Mouse (Mus musculus): Measurements from ENCODE around the gene Ctnnd1. TPM values are rescaled to one million over a fixed set of nuclear protein-coding genes. Genes with fewer than 3 reads are reported as not detected.

The Ctnnd1 gene
- total and polyA plus RNA-seq, 3 experiments: 11.5 to 31.6 TPM; not detected in 1

GRCm38 (mm10) chr2:84592801-84593200 lies 57.8 kb downstream of the Ctnnd1 start:
- Histone ChIP-seq H3K4me3 (ENCODE audit: control insufficient read depth in 1 of 2, insufficient read depth in 1 of 2, low read depth in 2 of 2, low read length in 2 of 2) (no peak overlapping the region), H3K27ac (ENCODE audit: control insufficient read depth, low read depth, low read length) (no peak overlapping the region), H3K9ac (ENCODE audit: control insufficient read depth, low read depth, low read length, poor library complexity, severe bottlenecking) (no peak overlapping the region), H3K4me1 (ENCODE audit: control insufficient read depth in 1 of 2, insufficient read depth in 2 of 2, low read length in 2 of 2) (no peaks in the 10 kb centered on the region), H3K79me2 (ENCODE audit: control insufficient read depth, insufficient read depth, low read length, poor library complexity) (no peaks in the 10 kb centered on the region), H3K9me3 (replicated peaks; ENCODE audit: insufficient read depth, low read length) (no peaks in the 10 kb centered on the region), H3K36me3 (ENCODE audit: control insufficient read depth in 1 of 2, insufficient read depth in 2 of 2, low read length in 2 of 2) (no peaks in the 10 kb centered on the region), H3K27me3 (ENCODE audit: control insufficient read depth in 1 of 2, insufficient read depth in 2 of 2, low read length in 2 of 2) (no peaks in the 10 kb centered on the region)
- no peak for TF ChIP-seq GABPA (IDR thresholded peaks at IDR 0.05; ENCODE audit: low read depth, low read length)
- TF ChIP-seq SIN3A (IDR thresholded peaks at IDR 0.05; ENCODE audit: low read length): no peak
- no peak for TF ChIP-seq UBTF (IDR thresholded peaks at IDR 0.05; ENCODE audit: borderline replicate concordance, insufficient read depth, low read depth, low read length)
- TF ChIP-seq RAD21 (IDR thresholded peaks at IDR 0.05; ENCODE audit: low read depth, low read length): no peak
- TF ChIP-seq ELF1 (IDR thresholded peaks at IDR 0.05; ENCODE audit: low read depth, low read length): no peak
- TF ChIP-seq BHLHE40 (IDR thresholded peaks at IDR 0.05; ENCODE audit: borderline replicate concordance, low read depth, low read length): no peak
- peak; percentile 46 for DNase-seq (ENCODE audit: low read depth, low spot score)

DNA sequence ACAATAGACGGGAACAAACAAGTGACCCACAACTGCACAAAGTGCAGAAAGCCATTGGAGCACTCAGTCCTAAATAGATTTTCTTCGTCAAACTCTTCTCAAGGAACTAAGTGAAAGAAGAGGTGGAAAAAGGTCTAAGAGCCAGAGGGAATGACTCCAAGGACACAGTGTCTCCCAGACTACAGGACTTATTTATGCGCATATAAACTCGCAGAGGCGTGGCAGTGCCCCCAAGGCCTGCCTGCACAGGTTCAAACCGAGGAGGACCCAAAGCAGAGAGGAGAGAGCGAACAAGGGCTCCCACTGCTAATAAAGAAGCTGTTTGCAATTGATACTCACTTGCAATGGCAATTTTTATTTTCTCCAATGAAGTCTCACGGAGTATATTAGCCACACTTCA lies 64.9 kb downstream of the Ctnnd1 start:
- Histone ChIP-seq H3K27ac (ENCODE audit: control insufficient read depth, low read depth, low read length) (no peak overlapping the region), H3K9me3 (replicated peaks; ENCODE audit: insufficient read depth, low read length) (no peaks in the 10 kb centered on the region), H3K36me3 (ENCODE audit: control insufficient read depth in 1 of 2, insufficient read depth in 2 of 2, low read length in 2 of 2) (no peaks in the 10 kb centered on the region), H3K27me3 (ENCODE audit: control insufficient read depth in 1 of 2, insufficient read depth in 2 of 2, low read length in 2 of 2) (no peaks in the 10 kb centered on the region), H3K79me2 (ENCODE audit: control insufficient read depth, insufficient read depth, low read length, poor library complexity) (no peaks in the 10 kb centered on the region), H3K9ac (ENCODE audit: control insufficient read depth, low read depth, low read length, poor library complexity, severe bottlenecking) (no peak overlapping the region), H3K4me1 (ENCODE audit: control insufficient read depth in 1 of 2, insufficient read depth in 2 of 2, low read length in 2 of 2) (no peaks in the 10 kb centered on the region), H3K4me3 (ENCODE audit: control insufficient read depth in 1 of 2, insufficient read depth in 1 of 2, low read depth in 2 of 2, low read length in 2 of 2) (no peak overlapping the region)
- TF ChIP-seq GATA1 (IDR thresholded peaks at IDR 0.05; ENCODE audit: low read depth, low read length) (no peak), BHLHE40 (IDR thresholded peaks at IDR 0.05; ENCODE audit: borderline replicate concordance, low read depth, low read length) (no peak), MAZ (IDR thresholded peaks at IDR 0.05; ENCODE audit: low read depth, low read length) (no peak), TCF12 (IDR thresholded peaks at IDR 0.05; ENCODE audit: low read depth, low read length) (no peak), ELF1 (IDR thresholded peaks at IDR 0.05; ENCODE audit: low read depth, low read length) (no peak), RCOR1 (IDR thresholded peaks at IDR 0.05; ENCODE audit: low read depth, low read length) (no peak), CTCF (IDR thresholded peaks at IDR 0.05 in 2 of 3, conservative IDR thresholded peaks at IDR 0.05 in 1 of 3; ENCODE audit: control insufficient read depth in 1 of 3, insufficient read depth in 1 of 3, low read depth in 2 of 3, low read length in 3 of 3, poor library complexity in 1 of 3, severe bottlenecking in 1 of 3) (no peak), MXI1 (IDR thresholded peaks at IDR 0.05; ENCODE audit: low read depth, low read length) (no peak), EP300 (IDR thresholded peaks at IDR 0.05; ENCODE audit: low read depth in 1 of 2, low read length in 2 of 2) (no peak), ZNF384 (IDR thresholded peaks at IDR 0.05; ENCODE audit: low read depth, low read length) (no peak), POLR2A (IDR thresholded peaks at IDR 0.05; ENCODE audit: control insufficient read depth in 1 of 2, insufficient read depth in 1 of 2, low read depth in 1 of 2, low read length in 2 of 2, poor library complexity in 1 of 2) (no peak), UBTF (IDR thresholded peaks at IDR 0.05; ENCODE audit: borderline replicate concordance, insufficient read depth, low read depth, low read length) (no peak), ZC3H11A (IDR thresholded peaks at IDR 0.05; ENCODE audit: low read depth, low read length) (no peak), SIN3A (IDR thresholded peaks at IDR 0.05; ENCODE audit: low read length) (no peak), ZMIZ1 (IDR thresholded peaks at IDR 0.05; ENCODE audit: low read depth, low read length) (no peak), JUND (IDR thresholded peaks at IDR 0.05; ENCODE audit: low read depth, low read length) (no peak), E2F4 (IDR thresholded peaks at IDR 0.05; ENCODE audit: borderline replicate concordance, low read depth, low read length) (no peak), GABPA (IDR thresholded peaks at IDR 0.05; ENCODE audit: low read depth, low read length) (no peak), POLR2AphosphoS2 (IDR thresholded peaks at IDR 0.05; ENCODE audit: low read length) (no peak)
- DNase-seq (ENCODE audit: low read depth, low spot score): no peak
